In the genomic region with DNA sequence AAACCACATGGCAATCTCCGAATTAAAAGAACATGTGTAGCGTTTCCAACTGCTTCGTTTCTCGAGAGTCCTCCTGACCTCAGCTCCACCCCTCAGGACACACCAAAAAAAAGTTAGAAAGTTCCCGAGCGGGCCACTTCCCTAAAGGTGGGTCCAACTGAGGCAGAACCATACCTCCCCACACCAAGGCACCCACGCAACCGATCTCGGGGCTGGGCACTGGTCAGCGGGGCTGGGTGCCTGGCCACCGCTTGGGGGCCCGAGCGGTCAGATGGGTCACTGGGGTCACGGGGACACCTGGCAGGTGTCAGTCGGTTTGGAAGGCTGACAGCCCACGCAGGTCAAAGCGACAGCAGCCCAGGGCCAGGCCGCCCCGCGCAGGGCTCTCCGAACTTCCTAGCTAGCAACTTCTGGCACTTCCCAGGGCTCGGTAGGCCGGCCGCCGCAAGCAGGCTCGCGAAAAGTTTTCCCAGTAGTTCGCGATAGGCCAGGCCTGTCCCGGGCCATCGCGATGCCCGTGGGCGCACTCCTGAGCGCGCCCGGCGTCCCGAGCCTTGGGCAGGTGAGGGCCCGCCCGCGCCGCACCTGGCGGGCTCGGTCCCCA, we compare ENCODE assay signal across 8 mouse cellular contexts. TPM values are rescaled to one million over a fixed set of nuclear protein-coding genes. Genes with fewer than 3 reads are reported as not detected.
DNase-seq lines count a peak whose midpoint lies in the region; ATAC-seq and TF ChIP-seq lines count a peak whose summit lies in the region.

No protein-coding gene starts in this region.

- 0 out of 2 replicates have a peak overlapping the region, but pooled peaks have one; percentile 21 for H3K27ac ChIP-seq in cerebellum, adult 2 months (ENCODE audit: insufficient read depth, low read length)
- peak overlapping the region; percentile 87 for H3K27ac ChIP-seq in kidney, embryonic 16.5 days (ENCODE audit: low read length)

- ATAC-seq in kidney, embryonic 16.5 days (ENCODE audit: low FRiP score, low TSS enrichment) = peak; percentile 5; the same call in 1 of the 2 replicates
- ATAC-seq in frontal cortex, adult (ENCODE audit: low TSS enrichment) = no peak

- H3K9me3 ChIP-seq in kidney, embryonic 16.5 days (ENCODE audit: low read length) = no peaks in the 10 kb centered on the region
- peaks cover 9% of the 10 kb centered on the region for H3K9me3 ChIP-seq in megakaryocyte, embryonic 14.5 days

- DNase-seq in cerebellum, adult 2 months = no peak
- no peak for DNase-seq in cerebellum, adult 8-10 months
- peak; percentile 72 for DNase-seq in adrenal gland, postnatal 14 days
- peak; percentile 43 for DNase-seq in gastrocnemius, postnatal 25 days
- DNase-seq in thymus, postnatal 4 days = no peak

- H3K4me3 ChIP-seq in cerebellum, adult 2 months (replicated peaks; ENCODE audit: insufficient read depth, low read depth, low read length) = peak overlapping the region; percentile 7
- peak overlapping the region; percentile 94 for H3K4me3 ChIP-seq in kidney, embryonic 16.5 days (ENCODE audit: low read length)
- H3K4me3 ChIP-seq in megakaryocyte, embryonic 14.5 days (replicated peaks) = peak overlapping the region; percentile 91

- peak overlapping the region; percentile 96 for H3K9ac ChIP-seq in kidney, embryonic 16.5 days (replicated peaks; ENCODE audit: low read length)

- TF ChIP-seq POLR2A in cerebellum, adult 2 months (IDR thresholded peaks at IDR 0.05; ENCODE audit: borderline replicate concordance, insufficient read depth, low read length) = no peak

- WGBS in cerebellum, adult 2 months = 13% methylated on average over 41 of the region's 45 CpGs
- whole genome bisulfite sequencing in kidney, embryonic 16.5 days = under 1% methylated on average over 45 of the region's 45 CpGs

- peak overlapping the region; percentile 66 for H3K4me2 ChIP-seq in kidney, embryonic 16.5 days (replicated peaks; ENCODE audit: low read depth, low read length)

- H3K4me1 ChIP-seq in cerebellum, adult 2 months (ENCODE audit: control insufficient read depth, insufficient read depth, low read length) = peaks cover 3% of the 10 kb centered on the region
- peaks cover 62% of the 10 kb centered on the region for H3K4me1 ChIP-seq in kidney, embryonic 16.5 days (ENCODE audit: insufficient read depth, low read length)
- H3K4me1 ChIP-seq in megakaryocyte, embryonic 14.5 days = peaks cover 36% of the 10 kb centered on the region

- no peaks in the 10 kb centered on the region for H3K27me3 ChIP-seq in cerebellum, adult 2 months (ENCODE audit: control insufficient read depth, insufficient read depth, low read length)
- H3K27me3 ChIP-seq in kidney, embryonic 16.5 days (ENCODE audit: insufficient read depth, low read length) = no peaks in the 10 kb centered on the region
- peaks cover 74% of the 10 kb centered on the region for H3K27me3 ChIP-seq in megakaryocyte, embryonic 14.5 days (replicated peaks)

- no peak for TF ChIP-seq CTCF in cerebellum, adult 2 months (IDR thresholded peaks at IDR 0.05; ENCODE audit: borderline replicate concordance, insufficient read depth, low read depth, low read length)

- no peaks in the 10 kb centered on the region for H3K36me3 ChIP-seq in kidney, embryonic 16.5 days (ENCODE audit: insufficient read depth, low read length)
- no peaks in the 10 kb centered on the region for H3K36me3 ChIP-seq in megakaryocyte, embryonic 14.5 days (replicated peaks; ENCODE audit: low read length)

RNA-seq across cellular contexts. Expression of a gene that starts 0.7 kb away (rescaled TPM):
- polyA plus RNA-seq in cerebellum, adult 2 months (2012; rRNA removed) = 3.8 and 3.9 TPM in 2 replicates
- 96.5 and 97.9 TPM in 2 replicates for total RNA-seq in adrenal gland, postnatal 14 days (2021)
- 10 to 100 TPM; 24.6 to 28.2 TPM for total RNA-seq in gastrocnemius, postnatal 25 days (2021)
- polyA plus RNA-seq in kidney, embryonic 16.5 days (2015; fragmentation: Nextera tagmentation; extraction: Ambion mirVana) = 7.0 TPM in 2 replicates
- polyA plus RNA-seq in megakaryocyte, embryonic 14.5 days (2012; ENCODE audit: insufficient read depth, low replicate concordance) = 11.6 and 18.0 TPM in 2 replicates

RNA-seq across cellular contexts. Expression of a gene that starts 22.4 kb away (rescaled TPM):
- 37.2 and 38.2 TPM in 2 replicates for polyA plus RNA-seq in cerebellum, adult 2 months (2012; rRNA removed)
- total RNA-seq in adrenal gland, postnatal 14 days (2021) = 29.2 and 33.7 TPM in 2 replicates
- 10 to 100 TPM; 10.8 to 12.6 TPM for total RNA-seq in gastrocnemius, postnatal 25 days (2021)
- polyA plus RNA-seq in kidney, embryonic 16.5 days (2015; fragmentation: Nextera tagmentation; extraction: Ambion mirVana) = 46.1 and 46.4 TPM in 2 replicates
- polyA plus RNA-seq in megakaryocyte, embryonic 14.5 days (2012; ENCODE audit: insufficient read depth, low replicate concordance) = 11.1 and 12.3 TPM in 2 replicates

Comparison
In these comparisons a context has a peak if more than half of its experiments do, and no peak if none do; other contexts are left out.
1. DNase-seq: peak in adrenal gland, postnatal 14 days (single experiment) and gastrocnemius, postnatal 25 days (single experiment); none in cerebellum, adult 2 months (0 of 2), cerebellum, adult 8-10 months (single experiment) and thymus, postnatal 4 days (single experiment).
2. H3K4me3 ChIP-seq: peak in every context shown above with its lines; median percentile 94 in kidney, embryonic 16.5 days; 91 in megakaryocyte, embryonic 14.5 days; 7 in cerebellum, adult 2 months.